Mouse (Mus musculus): ENCODE measurements at regions not wholly inside any gene's neighbourhood (a gene's known extent, or its start where the extent isn't known, plus 50 kb on each side); places are given as distances from the start of the nearest gene placed in this dataset.

GRCm38 (mm10) chr4:97394697-97395280 lies 211.8 kb upstream of the Gm10192 start:
- no peak for DNase-seq (ENCODE audit: low spot score in 2 of 2)
- intact Hi-C loops (cut with DNase I): no loop called here

DNA sequence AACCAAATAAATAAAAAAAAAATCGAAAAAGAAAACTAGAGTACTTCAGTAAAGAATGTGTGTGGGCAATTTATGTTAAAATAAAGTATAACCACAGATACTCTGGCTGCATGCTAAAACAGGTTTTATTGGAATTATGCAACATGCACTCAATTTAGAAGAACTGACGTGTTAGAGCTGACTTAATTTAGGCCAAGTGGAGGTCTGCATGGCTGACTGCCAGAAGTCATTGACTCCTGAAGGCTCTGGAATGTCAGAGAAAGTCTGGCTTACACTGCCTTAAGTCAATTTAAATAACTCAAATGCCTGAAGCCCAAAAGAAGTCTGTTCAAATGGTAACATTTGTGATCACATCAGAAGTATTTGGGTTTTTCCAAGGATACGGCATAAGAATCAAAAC lies 198.1 kb upstream of the Gm10192 start:
- intact Hi-C loops (cut with DNase I): no loop called here
- DNase-seq (ENCODE audit: low spot score in 2 of 2): no peak

GRCm38 (mm10) chr4:97377593-97378542 lies 194.9 kb upstream of the Gm10192 start:
- DNase-seq (ENCODE audit: low spot score in 2 of 2): no peak

GRCm38 (mm10) chr4:97360473-97360872 lies 177.5 kb upstream of the Gm10192 start:
- intact Hi-C loops (cut with DNase I): no loop called here
- no peak for DNase-seq (ENCODE audit: low spot score in 2 of 2)

More at GRCm38 (mm10) chr4:97377593-97378542, 194.9 kb upstream of the Gm10192 start:
- intact Hi-C loops (cut with DNase I): no loop called here

DNA sequence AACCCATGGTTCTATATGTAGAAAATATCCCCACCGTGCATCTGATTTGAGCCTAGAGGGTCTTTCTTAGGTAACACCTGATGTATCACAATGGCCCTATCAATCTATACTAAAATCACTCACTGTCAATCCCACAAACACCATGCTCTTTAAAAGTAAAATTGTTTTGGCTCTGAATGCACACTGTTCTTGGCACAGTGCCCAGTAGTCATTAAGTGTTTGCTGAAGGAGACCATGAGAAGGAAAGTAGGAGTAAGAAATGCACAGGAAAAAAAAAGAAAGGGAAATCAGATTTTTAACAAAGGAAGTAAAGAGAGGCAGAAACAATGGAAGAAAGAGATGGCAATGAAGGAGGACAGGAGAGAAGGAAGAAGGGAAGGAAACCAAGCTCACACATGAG lies 175.0 kb upstream of the Gm10192 start:
- intact Hi-C loops (cut with DNase I): no loop called here

GRCm38 (mm10) chr4:97346799-97347198 lies 163.8 kb upstream of the Gm10192 start:
- DNase-seq (ENCODE audit: low spot score in 2 of 2): peak in 1 of 2 experiments; percentile 4

More for the DNA sequence above, 175.0 kb upstream of the Gm10192 start:
- no peak for DNase-seq (ENCODE audit: low spot score in 2 of 2)

GRCm38 (mm10) chr4:97344335-97344734 lies 161.4 kb upstream of the Gm10192 start:
- no peak for DNase-seq (ENCODE audit: low spot score in 2 of 2)
- intact Hi-C loops (cut with DNase I): no loop called here

More at GRCm38 (mm10) chr4:97346799-97347198, 163.8 kb upstream of the Gm10192 start:
- intact Hi-C loops (cut with DNase I): no loop called here

DNA sequence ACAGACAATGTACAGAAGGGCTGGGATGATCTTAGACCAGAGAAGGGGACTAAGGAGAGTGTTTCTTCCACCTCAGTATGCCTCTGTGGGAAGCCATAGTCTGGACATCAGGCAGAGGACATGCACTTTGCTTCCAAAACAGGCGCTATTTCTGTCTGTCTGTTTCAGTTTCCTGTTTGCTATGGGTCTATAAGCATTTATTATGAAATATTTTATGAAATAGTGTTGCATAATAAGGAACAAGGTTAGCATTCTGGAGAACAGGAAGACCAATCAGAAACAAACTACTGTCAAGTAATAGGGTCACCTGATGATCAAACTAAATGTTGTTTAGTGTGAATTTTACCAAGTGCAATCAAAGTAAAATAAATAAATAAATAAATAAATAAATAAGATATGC lies 160.4 kb upstream of the Gm10192 start:
- intact Hi-C loops (cut with DNase I): no loop called here
- DNase-seq (ENCODE audit: low spot score in 2 of 2): no peak
